Mouse (Mus musculus): ENCODE data around the gene Rprd2.

DNA sequence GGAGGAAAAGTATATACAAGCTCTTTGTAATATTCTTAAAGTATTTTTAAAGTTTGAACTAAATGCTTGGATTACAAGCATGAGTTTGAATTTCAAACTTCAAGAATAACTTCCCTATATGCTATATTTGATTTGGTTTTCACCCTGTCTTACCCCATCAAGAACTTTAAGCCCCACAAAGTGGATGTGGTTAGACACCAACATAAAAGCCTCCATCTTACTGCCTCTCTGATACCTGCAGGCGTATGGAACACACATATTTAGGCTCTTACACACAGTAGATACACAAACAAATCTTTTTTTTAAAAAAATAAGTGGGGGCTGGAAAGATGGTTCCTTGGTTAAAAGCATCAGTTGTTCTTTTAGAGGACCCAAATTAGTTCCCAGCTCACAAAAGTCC is 24.4 kb downstream of the Rprd2 start:
- no peak for TF ChIP-seq CTCF (IDR thresholded peaks at IDR 0.05; ENCODE audit: borderline replicate concordance, insufficient read depth, low read length)
- no peak for TF ChIP-seq POLR2A (IDR thresholded peaks at IDR 0.05; ENCODE audit: low read depth, low read length)
